Mouse (Mus musculus) gastrocnemius, adult 2 months (tissue): ENCODE results near the gene Nkrf. TPM values are rescaled to one million over a fixed set of nuclear protein-coding genes. Genes with fewer than 3 reads are reported as not detected.

Experiments
- DNase-seq: peaks from one replicate; pipeline ENCODE4 v3.0.0; 2022
- H3K27ac ChIP-seq: fragments of 200-600 bp; 2 replicates; pipeline ENCODE4 v1.8.1; 2022; ENCODE audit warnings: mild to moderate bottlenecking
- H3K4me3 ChIP-seq: fragments of 200-600 bp; 2 replicates; pipeline ENCODE4 v1.8.1; 2022; ENCODE audit warnings: mild to moderate bottlenecking, moderate library complexity
- CTCF ChIP-seq: fragments of 200-600 bp; IDR thresholded peaks from 2 replicates; pipeline ENCODE4 v1.8.1; 2022; ENCODE audit warnings: antibody characterized with exemption, mild to moderate bottlenecking, moderate library complexity
- intact Hi-C: fragments of 180-260 bp; cut with DNase I; formaldehyde crosslinking; loops from one replicate; pipeline ENCODE4 v1.15.1; 2025
- total RNA-seq, 2 experiments: library from RNA; stranded (reverse); gene quantifications; 2 replicates each; pipeline ENCODE4 v1.2.3; 2021

The Nkrf gene
- total RNA-seq, 2 experiments from 2014 or later, result 2.7 to 2.9 TPM

DNA sequence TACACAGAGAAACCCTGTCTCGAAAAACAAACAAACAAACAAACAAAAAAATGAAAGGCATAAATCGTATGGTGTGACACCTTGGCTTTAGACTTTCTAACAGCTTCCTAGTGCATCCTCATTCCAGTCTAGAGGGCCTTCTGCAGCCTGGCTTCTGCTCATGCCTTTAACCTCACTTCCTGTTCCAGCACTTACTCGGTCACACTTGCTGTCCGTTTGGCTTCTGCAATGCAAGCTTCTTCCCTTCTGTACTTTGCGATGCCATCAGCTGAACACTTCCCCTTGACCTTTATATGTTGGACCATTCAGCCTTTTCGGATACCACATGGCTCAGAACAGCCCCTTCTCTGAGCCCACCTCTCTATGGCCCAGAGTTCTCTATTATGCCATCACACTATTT, 61.0 kb downstream of the Nkrf start:
- Histone ChIP-seq H3K4me3 (no peak overlapping the region), H3K27ac (no peak overlapping the region)
- intact Hi-C loops, result no loop called here
- no peak for DNase-seq
- TF ChIP-seq CTCF, result no peak

DNA sequence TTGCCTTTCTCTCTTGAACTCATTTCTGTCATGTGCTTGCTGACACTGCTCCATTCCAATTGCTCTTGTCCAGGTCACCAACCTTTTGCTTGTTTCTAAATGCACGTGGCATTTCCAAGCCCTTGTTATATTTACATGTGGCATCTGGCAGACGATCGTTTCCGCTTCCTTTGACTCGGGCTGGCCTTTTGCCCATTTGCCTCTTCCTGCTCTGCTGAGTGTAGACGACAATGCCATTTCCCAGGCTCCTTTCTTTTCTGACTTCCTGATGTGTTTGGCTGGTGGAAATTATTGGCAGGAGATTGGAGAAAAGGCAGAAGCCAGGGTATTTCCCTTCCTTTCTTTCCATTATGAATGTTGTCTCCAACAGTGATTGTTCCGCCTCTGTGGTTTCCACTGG, 63.3 kb downstream of the Nkrf start:
- no peak overlapping the region for H3K4me3 ChIP-seq
- intact Hi-C loops, result no loop called here
- no peak overlapping the region for H3K27ac ChIP-seq
- TF ChIP-seq CTCF, result no peak
- peak; percentile 25 for DNase-seq

Other genes with a start within 250 kb of the Nkrf start
- not detected for gene Slc25a43, start 159.2 kb downstream of the Nkrf start, total RNA-seq
- gene Slc25a5, start 107.2 kb downstream of the Nkrf start, total RNA-seq, result 10 to 100 TPM; 55.8 to 80.1 TPM
- 10 to 100 TPM; 37.7 to 40.0 TPM for gene Ube2a, start 29.0 kb downstream of the Nkrf start, total RNA-seq
- gene C330007P06Rik, start 28.8 kb downstream of the Nkrf start, total RNA-seq, result 10 to 100 TPM; 12.0 TPM
- 1 to 10 TPM in 1 of 2 experiments, under 1 TPM in 1; 0.99 to 1.9 TPM for gene Sept6, start 88.9 kb upstream of the Nkrf start, total RNA-seq
- gene Sowahd, start 145.9 kb upstream of the Nkrf start, total RNA-seq, result not detected
- gene Rpl39, start 182.5 kb upstream of the Nkrf start, total RNA-seq, result 100 to 1,000 TPM; 265 to 297 TPM
- 10 to 100 TPM in 1 of 2 experiments, 1 to 10 TPM in 1; 9.4 to 10.1 TPM for gene Upf3b, start 207.4 kb upstream of the Nkrf start, total RNA-seq
- gene Nkap, start 223.9 kb upstream of the Nkrf start, total RNA-seq, result 10 to 100 TPM in 1 of 2 experiments, 1 to 10 TPM in 1; 6.1 to 10.1 TPM